Mouse (Mus musculus) erythroblast, embryonic 14.5 days (primary cell): ENCODE results near the gene Dctn2.

Experiments
- GATA1 ChIP-seq: IDR thresholded peaks from 2 replicates; pipeline ENCODE4 v1.6.1; 2012; ENCODE audit warnings: low read length, inconsistent platforms, mixed read lengths
- TAL1 ChIP-seq: IDR thresholded peaks from 3 replicates; pipeline ENCODE4 v1.6.1; 2012; ENCODE audit warnings: low read length, inconsistent platforms, mixed read lengths

- TF ChIP-seq TAL1 = no peak
- TF ChIP-seq GATA1 = no peak
Observed at GRCm38 (mm10) chr10:127264336-127264735, 1.8 kb upstream of the Dctn2 start.
